Mouse (Mus musculus) kidney, adult 2 months (tissue): ENCODE measurements at regions not wholly inside any gene's neighbourhood (a gene's known extent, or its start where the extent isn't known, plus 50 kb on each side); places are given as distances from the start of the nearest gene placed in this dataset.

ENCODE experiments used
- CTCF ChIP-seq: fragments of 200-500 bp; conservative IDR thresholded peaks from 2 replicates; pipeline ENCODE4 v1.5.1; 2011; ENCODE audit warnings: low read depth, mild to moderate bottlenecking, control low read depth, low read length, moderate library complexity, mixed read lengths; ENCODE audit not compliant: insufficient read depth, insufficient read length
- POLR2A ChIP-seq: fragments of 200-500 bp; IDR thresholded peaks from one replicate; pipeline ENCODE4 v1.6.1; 2011; ENCODE audit warnings: low read depth, low read length, control low read depth

DNA sequence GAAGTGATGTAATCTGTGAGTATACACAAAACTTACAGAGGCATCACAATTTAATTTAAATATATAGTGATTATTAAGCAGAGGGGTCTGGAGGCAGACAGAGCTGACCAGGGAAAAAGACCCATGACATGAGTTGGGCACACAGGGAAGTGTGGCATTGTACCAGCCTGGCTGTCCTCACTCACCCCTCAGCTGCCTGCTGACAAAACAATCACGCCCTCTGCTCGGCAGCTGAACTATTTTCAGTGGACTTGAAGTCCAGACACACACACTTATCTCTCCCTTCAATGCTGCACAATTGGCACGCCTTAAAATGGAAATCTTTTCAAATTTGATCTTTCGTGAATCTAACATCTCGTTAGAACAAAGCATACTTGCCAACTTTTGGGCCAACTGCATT is 106.6 kb downstream of the Arrdc3 start:
- no peak for TF ChIP-seq POLR2A
- no peak for TF ChIP-seq CTCF
